Mouse (Mus musculus) MEL (cell line): ENCODE measurements around the gene Nrxn2. TPM values are rescaled to one million over a fixed set of nuclear protein-coding genes. Genes with fewer than 3 reads are reported as not detected.

Source experiments
- DNase-seq: peaks from one replicate; pipeline ENCODE4 v3.0.0; 2011; ENCODE audit warnings: low read depth, low spot score
- H3K27ac ChIP-seq: 2 replicates; pipeline ENCODE4 v1.5.1; 2012; ENCODE audit warnings: low read depth, mild to moderate bottlenecking, control low read depth, low read length, moderate library complexity; ENCODE audit not compliant: control insufficient read depth
- H3K27me3 ChIP-seq, 2 experiments: fragments of 150-350 bp in 1 of 2; sonication (generic) in 1 of 2; 2 replicates each; pipeline ENCODE4 v1.6.1; 2012; ENCODE audit warnings: low read length in 2 of 2, mild to moderate bottlenecking in 2 of 2, improper control_type of control experiment in 1 of 2, moderate library complexity in 1 of 2; ENCODE audit not compliant: insufficient read depth in 2 of 2, control insufficient read depth in 1 of 2
- H3K36me3 ChIP-seq, 2 experiments: 2 replicates each; pipeline ENCODE4 v1.6.1; 2012 to 2014; ENCODE audit warnings: low read length in 2 of 2, improper control_type of control experiment in 1 of 2, inconsistent platforms in 1 of 2, mild to moderate bottlenecking in 1 of 2; ENCODE audit not compliant: insufficient read depth in 2 of 2, control insufficient read depth in 1 of 2
- H3K4me1 ChIP-seq, 2 experiments: fragments of 150-350 bp in 1 of 2; sonication (generic) in 1 of 2; 2 replicates each; pipeline ENCODE4 v1.6.1; 2012; ENCODE audit warnings: low read length in 2 of 2, improper control_type of control experiment in 1 of 2, mild to moderate bottlenecking in 1 of 2; ENCODE audit not compliant: insufficient read depth in 2 of 2, control insufficient read depth in 1 of 2
- H3K4me3 ChIP-seq, 2 experiments: fragments of 150-350 bp in 1 of 2; sonication (generic) in 1 of 2; 2 replicates each; pipeline ENCODE4 v1.5.1; 2012; ENCODE audit warnings: low read depth in 2 of 2, low read length in 2 of 2, mild to moderate bottlenecking in 2 of 2, moderate library complexity in 2 of 2, control low read depth in 1 of 2, improper control_type of control experiment in 1 of 2; ENCODE audit not compliant: control insufficient read depth in 1 of 2, insufficient read depth in 1 of 2
- H3K79me2 ChIP-seq: 2 replicates; pipeline ENCODE4 v1.6.1; 2012; ENCODE audit warnings: mild to moderate bottlenecking, low read length, moderate library complexity; ENCODE audit not compliant: control insufficient read depth, poor library complexity, insufficient read depth
- H3K9ac ChIP-seq: 2 replicates; pipeline ENCODE4 v1.6.1; 2012; ENCODE audit warnings: low read depth, mild to moderate bottlenecking, control low read depth, low read length, moderate library complexity; ENCODE audit not compliant: control insufficient read depth, poor library complexity, severe bottlenecking
- H3K9me3 ChIP-seq: fragments of 150-350 bp; sonication (generic); replicated peaks from 2 replicates; pipeline ENCODE4 v1.6.1; 2012; ENCODE audit warnings: mild to moderate bottlenecking, low read length, improper control_type of control experiment, moderate library complexity; ENCODE audit not compliant: insufficient read depth
- BHLHE40 ChIP-seq: IDR thresholded peaks from 2 replicates; pipeline ENCODE4 v1.6.1; 2012; ENCODE audit warnings: low read depth, mild to moderate bottlenecking, inconsistent platforms, low read length, improper control_type of control experiment, borderline replicate concordance
- CHD2 ChIP-seq: IDR thresholded peaks from 2 replicates; pipeline ENCODE4 v1.6.1; 2011; ENCODE audit warnings: low read length, improper control_type of control experiment
- E2F4 ChIP-seq: IDR thresholded peaks from 2 replicates; pipeline ENCODE4 v1.6.1; 2011; ENCODE audit warnings: low read depth, low read length, improper control_type of control experiment, borderline replicate concordance
- ELF1 ChIP-seq: IDR thresholded peaks from 2 replicates; pipeline ENCODE4 v1.6.1; 2014; ENCODE audit warnings: low read depth, mild to moderate bottlenecking, inconsistent platforms, low read length, improper control_type of control experiment, moderate library complexity
- KAT2A ChIP-seq: conservative IDR thresholded peaks from 2 replicates; pipeline ENCODE4 v1.6.1; 2012; ENCODE audit warnings: low read depth, low read length, improper control_type of control experiment, inconsistent platforms
- MAZ ChIP-seq: IDR thresholded peaks from 2 replicates; pipeline ENCODE4 v1.6.1; 2012; ENCODE audit warnings: low read depth, mild to moderate bottlenecking, inconsistent platforms, low read length, improper control_type of control experiment
- MEF2A ChIP-seq: IDR thresholded peaks from 2 replicates; pipeline ENCODE4 v1.6.1; 2014; ENCODE audit warnings: low read depth, mild to moderate bottlenecking, inconsistent platforms, low read length, improper control_type of control experiment; ENCODE audit not compliant: poor library complexity, insufficient replicate concordance, severe bottlenecking; ENCODE audit errors: extremely low read depth
- MYC ChIP-seq: IDR thresholded peaks from 2 replicates; pipeline ENCODE4 v1.6.1; 2011; ENCODE audit warnings: low read depth, mild to moderate bottlenecking, low read length, improper control_type of control experiment, moderate library complexity
- POLR2A ChIP-seq, 2 experiments: IDR thresholded peaks; 2 replicates each; pipeline ENCODE4 v1.6.1; 2011 to 2012; ENCODE audit warnings: low read length in 2 of 2, mild to moderate bottlenecking in 2 of 2, control low read depth in 1 of 2, improper control_type of control experiment in 1 of 2, low read depth in 1 of 2, moderate library complexity in 1 of 2; ENCODE audit not compliant: control insufficient read depth in 1 of 2, insufficient read depth in 1 of 2, poor library complexity in 1 of 2
- POLR2AphosphoS5 ChIP-seq: IDR thresholded peaks from 2 replicates; pipeline ENCODE4 v1.6.1; 2012; ENCODE audit warnings: low read depth, borderline replicate concordance, mild to moderate bottlenecking, inconsistent platforms, low read length, moderate library complexity, mixed read lengths
- TAL1 ChIP-seq: IDR thresholded peaks from 2 replicates; pipeline ENCODE4 v1.6.1; 2012; ENCODE audit warnings: mild to moderate bottlenecking, inconsistent platforms, low read length, moderate library complexity, mixed read lengths
- TBP ChIP-seq: IDR thresholded peaks from 2 replicates; pipeline ENCODE4 v1.8.0; 2011; ENCODE audit warnings: low read depth, low read length, improper control_type of control experiment
- ZKSCAN1 ChIP-seq: IDR thresholded peaks from 2 replicates; pipeline ENCODE4 v1.6.1; 2012; ENCODE audit warnings: low read depth, mild to moderate bottlenecking, inconsistent platforms, low read length, improper control_type of control experiment, moderate library complexity
- ZNF384 ChIP-seq: IDR thresholded peaks from 2 replicates; pipeline ENCODE4 v1.6.1; 2012; ENCODE audit warnings: low read depth, mild to moderate bottlenecking, inconsistent platforms, low read length, improper control_type of control experiment
- polyA plus RNA-seq, 2 experiments: library from polyadenylated mRNA; stranded (reverse) in 1 of 2; unstranded in 1 of 2; fragments of >175 nt in 1 of 2; fragments of >200 nt in 1 of 2; gene quantifications; 2 replicates each; pipeline versions ENCODE4 v1.2.1 to v1.2.4; 2012; ENCODE audit warnings: low replicate concordance in 2 of 2, low read depth in 1 of 2; ENCODE audit not compliant: insufficient read length in 2 of 2, insufficient read depth in 1 of 2, missing spikeins in 1 of 2
- total RNA-seq: library from RNA; depleted of rRNA; stranded (reverse); fragments of 300-350 nt; gene quantifications from 2 replicates; pipeline ENCODE4 v1.2.3, GENCODE M21; 2012

Nrxn2 gene
- total and polyA plus RNA-seq, 3 experiments, result 0.39 to 0.42 TPM; not detected in 1

GRCm38 (mm10) chr19:6566450-6566849, 147.9 kb downstream of the Nrxn2 start:
- DNase-seq, result no peak
- no peaks in the 10 kb centered on the region for H3K27me3 ChIP-seq
- no peaks in the 10 kb centered on the region for H3K79me2 ChIP-seq
- no peaks in the 10 kb centered on the region for H3K4me1 ChIP-seq
- H3K9me3 ChIP-seq, result no peaks in the 10 kb centered on the region
- no peak overlapping the region for H3K4me3 ChIP-seq
- no peaks in the 10 kb centered on the region for H3K36me3 ChIP-seq
- H3K27ac ChIP-seq, result no peak overlapping the region
- TF ChIP-seq CHD2, result no peak
- TF ChIP-seq TAL1, result no peak
- no peak for TF ChIP-seq POLR2A (IDR thresholded peaks at IDR 0.05; ENCODE audit: control insufficient read depth in 1 of 2, insufficient read depth in 1 of 2, low read depth in 1 of 2, low read length in 2 of 2, poor library complexity in 1 of 2)
- TF ChIP-seq MEF2A, result no peak
- TF ChIP-seq E2F4, result no peak
- no peak for TF ChIP-seq ZNF384
- no peak for TF ChIP-seq ZKSCAN1
- no peak for TF ChIP-seq BHLHE40
- TF ChIP-seq TBP, result no peak
- no peak for TF ChIP-seq ELF1
- no peak for TF ChIP-seq MAZ
- TF ChIP-seq POLR2AphosphoS5, result no peak
- no peak for TF ChIP-seq KAT2A
- TF ChIP-seq, all 39 proteins: peak for 0
- H3K9ac ChIP-seq, result no peak overlapping the region

GRCm38 (mm10) chr19:6569021-6569420, 150.5 kb downstream of the Nrxn2 start:
- TF ChIP-seq ZNF384, result no peak
- Histone ChIP-seq H3K27me3 (peaks cover 4 to 8% of the 10 kb centered on the region in 2 experiments), H3K9ac (no peak overlapping the region), H3K36me3 (no peaks in the 10 kb centered on the region), H3K4me1 (no peaks in the 10 kb centered on the region), H3K27ac (no peak overlapping the region), H3K4me3 (no peak overlapping the region), H3K79me2 (no peaks in the 10 kb centered on the region), H3K9me3 (no peaks in the 10 kb centered on the region)
- no peak for DNase-seq

- Histone ChIP-seq H3K4me3 (no peak overlapping the region), H3K9me3 (no peaks in the 10 kb centered on the region), H3K36me3 (no peaks in the 10 kb centered on the region), H3K79me2 (no peaks in the 10 kb centered on the region), H3K4me1 (no peaks in the 10 kb centered on the region), H3K27me3 (peaks cover 4 to 9% of the 10 kb centered on the region in 2 experiments), H3K9ac (no peak overlapping the region), H3K27ac (no peak overlapping the region)
- TF ChIP-seq MYC, result no peak
- DNase-seq, result no peak
Observed at GRCm38 (mm10) chr19:6569561-6569960, 151.0 kb downstream of the Nrxn2 start.
